ENCODE assay signal across 8 mouse cellular contexts in the genomic region with DNA sequence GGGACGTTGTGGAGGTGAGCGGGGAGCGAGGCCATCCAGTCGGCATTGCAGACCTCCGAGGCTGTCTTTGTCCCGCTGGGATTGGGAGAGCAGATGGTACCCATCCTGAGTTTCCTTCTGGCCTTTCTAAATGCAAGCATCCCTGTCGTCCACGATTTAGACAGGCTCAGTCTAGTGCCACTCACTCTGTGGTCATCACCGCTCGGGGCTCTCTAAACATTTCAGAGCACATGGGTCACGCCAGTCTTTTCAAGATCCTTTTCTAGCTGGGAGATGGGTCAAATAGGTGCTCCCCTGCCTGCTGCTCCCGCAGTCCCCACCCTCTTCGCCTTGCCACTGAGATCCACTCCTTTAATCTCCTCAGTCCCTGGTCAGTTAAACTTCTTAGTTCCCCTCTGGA. TPM values are rescaled to one million over a fixed set of nuclear protein-coding genes. Genes with fewer than 3 reads are reported as not detected.
A peak's percentile ranks its signal among the peaks of the same experiment; 100 is the strongest.
DNase-seq lines count a peak whose midpoint lies in the region; ATAC-seq and TF ChIP-seq lines count a peak whose summit lies in the region.

No protein-coding gene starts in this region.

- TF ChIP-seq CTCF in gastrocnemius, adult 2 months (IDR thresholded peaks at IDR 0.05): no peak
- TF ChIP-seq CTCF in thymus, adult 2 months (IDR thresholded peaks at IDR 0.05; ENCODE audit: borderline replicate concordance, control insufficient read depth, extremely low read depth, insufficient read depth, low read length, poor library complexity): no peak

- no peak for DNase-seq in gastrocnemius, adult 2 months
- no peak for DNase-seq in gastrocnemius, postnatal 4 days (ENCODE audit: low spot score in 2 of 2)
- DNase-seq in thymus, adult 2 months: no peak
- no peak for DNase-seq in thymus, postnatal 4 days
- no peak for DNase-seq in urinary bladder, adult 18-20 months (ENCODE audit: low spot score in 2 of 2)

- no peaks in the 10 kb centered on the region for H3K27me3 ChIP-seq in thymus, adult 2 months (ENCODE audit: control insufficient read depth, insufficient read depth, low read length)
- H3K27me3 ChIP-seq in hindbrain, embryonic 13.5 days: 0 out of 2 replicates have a peak, but pooled peaks cover 3% of the 10 kb centered on the region
- H3K27me3 ChIP-seq in midbrain, embryonic 15.5 days (replicated peaks): no peaks in the 10 kb centered on the region

- peaks cover 16% of the 10 kb centered on the region for H3K4me1 ChIP-seq in thymus, adult 2 months (replicated peaks; ENCODE audit: control insufficient read depth, insufficient read depth, low read length)
- H3K4me1 ChIP-seq in hindbrain, embryonic 13.5 days (replicated peaks): peaks cover 25% of the 10 kb centered on the region
- H3K4me1 ChIP-seq in midbrain, embryonic 15.5 days: peaks cover 19% of the 10 kb centered on the region

- no peak for TF ChIP-seq POLR2A in thymus, adult 2 months (IDR thresholded peaks at IDR 0.05; ENCODE audit: control insufficient read depth, extremely low read depth, insufficient read depth, low read length, poor library complexity)

- 7% methylated on average over 13 of the region's 13 CpGs for WGBS in thymus, adult 2 months
- WGBS in hindbrain, embryonic 13.5 days: under 1% methylated on average over 13 of the region's 13 CpGs
- WGBS in midbrain, embryonic 15.5 days: 0% methylated on average over 13 of the region's 13 CpGs

- peak overlapping the region; percentile 88 for H3K4me2 ChIP-seq in hindbrain, embryonic 13.5 days
- peak overlapping the region; percentile 81 for H3K4me2 ChIP-seq in midbrain, embryonic 15.5 days

- H3K9ac ChIP-seq in hindbrain, embryonic 13.5 days: peak overlapping the region; percentile 77
- peak overlapping the region; percentile 71 for H3K9ac ChIP-seq in midbrain, embryonic 15.5 days

- peak overlapping the region; percentile 87 for H3K27ac ChIP-seq in gastrocnemius, adult 2 months
- H3K27ac ChIP-seq in thymus, adult 2 months (ENCODE audit: control insufficient read depth, insufficient read depth, low read length): peak overlapping the region; percentile 77
- H3K27ac ChIP-seq in hindbrain, embryonic 13.5 days: peak overlapping the region; percentile 67
- H3K27ac ChIP-seq in midbrain, embryonic 15.5 days: peak overlapping the region; percentile 81

- H3K36me3 ChIP-seq in thymus, adult 2 months (ENCODE audit: control insufficient read depth, insufficient read depth, low read length): no peaks in the 10 kb centered on the region
- H3K36me3 ChIP-seq in hindbrain, embryonic 13.5 days: no peaks in the 10 kb centered on the region
- no peaks in the 10 kb centered on the region for H3K36me3 ChIP-seq in midbrain, embryonic 15.5 days (replicated peaks)

- H3K4me3 ChIP-seq in gastrocnemius, adult 2 months: peak overlapping the region; percentile 90
- H3K4me3 ChIP-seq in thymus, adult 2 months (ENCODE audit: control insufficient read depth, insufficient read depth, low read length): peak overlapping the region; percentile 75
- H3K4me3 ChIP-seq in hindbrain, embryonic 13.5 days: peak overlapping the region; percentile 69
- peak overlapping the region; percentile 89 for H3K4me3 ChIP-seq in midbrain, embryonic 15.5 days

- intact Hi-C loops in gastrocnemius, adult 2 months (cut with DNase I): no loop called here

- no peaks in the 10 kb centered on the region for H3K9me3 ChIP-seq in hindbrain, embryonic 13.5 days
- H3K9me3 ChIP-seq in midbrain, embryonic 15.5 days: no peaks in the 10 kb centered on the region

- ATAC-seq in hindbrain, embryonic 13.5 days (ENCODE audit: low FRiP score): peak; percentile 50; the same call in 1 of the 2 replicates
- peak; percentile 57 for ATAC-seq in midbrain, embryonic 15.5 days (replicated peaks)
- ATAC-seq in activated CD4-positive, CD25-positive, alpha-beta regulatory T cell, adult 4 months: no peak

RNA-seq across cellular contexts. Expression of a gene that starts 0.3 kb away (rescaled TPM):
- under 1 TPM; 0.17 to 0.23 TPM for total RNA-seq in gastrocnemius, adult 2 months (2021)
- total RNA-seq in gastrocnemius, postnatal 4 days (2021): under 1 TPM; 0.86 to 0.88 TPM
- 13.8 and 16.2 TPM in 2 replicates for polyA plus RNA-seq in thymus, adult 2 months (2012; rRNA removed)
- polyA plus RNA-seq in hindbrain, embryonic 13.5 days (2015; fragmentation: Nextera tagmentation; extraction: Ambion mirVana): 7.9 and 8.4 TPM in 2 replicates
- polyA plus RNA-seq in midbrain, embryonic 15.5 days (2015; fragmentation: Nextera tagmentation; extraction: Ambion mirVana): 12.4 and 12.9 TPM in 2 replicates
- 1 to 10 TPM; 3.2 to 6.8 TPM for polyA plus RNA-seq in activated CD4-positive, CD25-positive, alpha-beta regulatory T cell, adult 4 months (2017; shearing (Covaris generic))

RNA-seq across cellular contexts. Expression of a gene that starts 56.3 kb away (rescaled TPM):
- 1 to 10 TPM; 5.2 to 6.8 TPM for total RNA-seq in gastrocnemius, adult 2 months (2021)
- 10 to 100 TPM; 64.4 to 70.8 TPM for total RNA-seq in gastrocnemius, postnatal 4 days (2021)
- polyA plus RNA-seq in thymus, adult 2 months (2012; rRNA removed): 0.94 and 1.8 TPM in 2 replicates
- polyA plus RNA-seq in hindbrain, embryonic 13.5 days (2015; fragmentation: Nextera tagmentation; extraction: Ambion mirVana): 12.5 and 13.3 TPM in 2 replicates
- polyA plus RNA-seq in midbrain, embryonic 15.5 days (2015; fragmentation: Nextera tagmentation; extraction: Ambion mirVana): 7.8 and 9.1 TPM in 2 replicates
- polyA plus RNA-seq in activated CD4-positive, CD25-positive, alpha-beta regulatory T cell, adult 4 months (2017; shearing (Covaris generic)): not detected
